Mouse (Mus musculus) heart, postnatal 25 days (tissue): ENCODE measurements around the gene Kdm7a. TPM values are rescaled to one million over a fixed set of nuclear protein-coding genes. Genes with fewer than 3 reads are reported as not detected.

ENCODE experiments used
- DNase-seq: peaks from one replicate; pipeline ENCODE4 v3.0.0; 2022; ENCODE audit warnings: low spot score
- intact Hi-C: fragments of 180-260 bp; cut with DNase I; formaldehyde crosslinking; loops from one replicate; pipeline ENCODE4 v1.15.1; 2025
- total RNA-seq, 2 experiments: library from RNA; stranded (reverse); gene quantifications; 2 replicates each; pipeline ENCODE4 v1.2.3; 2021

The Kdm7a gene
- total RNA-seq, 2 experiments from 2014 or later: 17.2 to 19.9 TPM

DNA sequence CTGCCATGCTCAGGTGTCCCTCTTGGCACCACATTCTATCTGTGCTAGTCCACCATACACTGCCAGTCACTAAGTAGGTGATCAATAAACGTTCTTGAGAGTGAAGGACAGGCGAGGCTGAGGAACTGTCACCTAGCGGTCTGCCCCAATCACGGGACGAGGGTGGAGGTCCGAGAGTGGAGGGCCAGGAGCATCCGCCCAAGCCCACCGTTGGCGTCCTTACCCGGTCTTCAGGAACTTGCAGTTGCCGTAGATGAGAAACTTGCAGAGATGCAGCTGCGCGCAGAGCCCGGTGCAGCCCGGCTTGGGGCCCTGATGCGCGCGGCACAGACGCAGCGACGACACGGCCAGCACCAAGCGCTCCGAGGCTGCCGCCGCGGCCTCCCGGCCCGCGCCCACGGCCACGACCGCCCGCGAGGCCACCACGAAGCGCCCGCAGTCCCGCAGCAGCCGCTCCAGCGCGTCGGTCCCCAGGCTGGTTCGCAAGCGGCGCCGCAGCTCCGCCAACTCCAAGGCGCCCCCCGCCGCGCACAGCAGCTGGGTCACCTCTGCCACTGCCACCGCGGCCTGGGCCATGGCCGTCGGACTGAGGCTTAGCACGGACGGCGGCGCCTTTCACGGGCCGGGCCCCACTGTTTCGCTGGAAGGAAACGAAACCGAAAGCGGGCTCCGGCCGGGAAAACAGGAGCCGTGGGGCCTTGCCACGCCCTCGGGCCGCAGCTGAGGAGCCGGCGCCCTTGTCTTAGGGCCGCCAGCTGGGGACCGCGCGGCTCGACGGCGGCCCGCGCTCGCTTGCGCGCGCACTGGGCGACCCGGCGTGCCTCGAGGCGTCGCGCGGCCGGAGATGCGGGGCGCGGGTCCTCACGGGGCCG lies 88.8 kb downstream of the Kdm7a start, which contains the start of gene Parp12:
TSS of gene Parp12 (minus strand) at position 766 of the 872 bp plus-strand sequence.
- intact Hi-C loops: no loop called here

DNA sequence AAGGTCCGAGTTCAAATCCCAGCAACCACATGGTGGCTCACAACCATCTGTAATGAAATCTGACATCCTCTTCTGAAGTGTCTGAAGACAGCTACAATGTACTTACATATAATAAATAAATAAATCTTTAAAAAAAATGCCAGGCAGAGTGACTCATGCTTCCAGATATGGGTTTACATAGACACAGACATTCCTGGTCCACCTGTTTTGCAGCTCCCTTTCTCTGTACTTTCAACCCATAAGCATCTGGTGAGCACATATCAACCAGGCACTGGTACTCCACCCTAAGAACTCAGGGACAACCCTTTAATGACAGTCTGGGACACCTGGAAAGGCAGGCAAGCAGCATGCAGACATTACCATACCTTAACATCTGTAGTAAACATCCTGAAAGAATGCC lies 91.2 kb downstream of the Kdm7a start:
- DNase-seq: no peak
- intact Hi-C loops: no loop called here

More for the DNA sequence above, 88.8 kb downstream of the Kdm7a start, which contains the start of gene Parp12:
- DNase-seq: peak; percentile 77

DNA sequence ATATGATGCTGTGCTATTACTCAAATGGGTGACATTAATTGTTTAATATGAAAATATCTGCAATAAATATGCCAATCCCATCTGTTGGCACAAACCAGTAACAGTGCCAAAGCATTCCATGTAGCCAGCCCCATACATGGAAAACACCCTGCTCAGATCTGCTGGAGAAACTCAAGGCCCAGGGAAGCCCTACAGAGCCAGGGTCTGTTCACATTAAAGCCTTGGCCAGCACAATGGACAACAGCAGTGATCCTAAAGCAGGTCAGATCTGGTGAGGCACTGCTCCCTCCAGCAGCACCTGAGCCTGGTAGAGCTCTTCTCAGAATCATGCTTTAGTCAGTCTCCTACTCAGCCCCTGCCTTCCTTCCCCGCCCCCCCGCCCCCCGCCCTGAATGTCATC lies 93.4 kb downstream of the Kdm7a start:
- no peak for DNase-seq
- intact Hi-C loops: no loop called here

- intact Hi-C loops: no loop called here
- DNase-seq: no peak
These were observed 93.9 kb downstream of the Kdm7a start for GRCm38 (mm10) chr6:39112701-39113100.

- intact Hi-C loops: no loop called here
- DNase-seq: no peak
These were observed 99.8 kb downstream of the Kdm7a start for GRCm38 (mm10) chr6:39106812-39107211.

DNA sequence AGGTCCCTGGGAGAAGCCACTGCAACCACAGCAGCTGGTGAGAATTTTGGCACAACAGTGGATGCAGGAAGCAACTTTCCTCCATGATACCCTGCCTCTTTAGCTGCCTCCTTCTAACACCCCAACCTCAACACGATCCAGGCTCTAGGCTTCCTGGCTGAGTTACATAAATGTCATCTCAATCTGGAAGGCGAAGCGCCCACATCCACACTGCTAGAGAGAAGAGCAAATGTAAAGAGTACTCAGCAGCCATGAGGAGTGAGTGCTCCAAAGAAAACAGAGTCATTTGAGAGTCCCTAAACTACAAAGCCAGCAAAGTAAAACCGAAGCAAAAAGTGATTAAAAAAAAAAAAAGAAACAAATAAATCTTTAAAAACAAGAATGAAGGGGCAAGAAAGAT lies 102.0 kb downstream of the Kdm7a start:
- intact Hi-C loops: no loop called here
- DNase-seq: no peak

Other genes starting within 250 kb of the Kdm7a start
- gene Parp12, start 88.4 kb downstream of the Kdm7a start, total RNA-seq: 10 to 100 TPM; 10.1 to 10.8 TPM
- 10 to 100 TPM; 16.4 to 20.5 TPM for gene Slc37a3, start 170.9 kb upstream of the Kdm7a start, total RNA-seq
- under 1 TPM in 1 of 2 experiments, not detected in 1; 0.34 TPM for gene Rab19, start 174.4 kb upstream of the Kdm7a start, total RNA-seq
- gene Mkrn1, start 213.7 kb upstream of the Kdm7a start, total RNA-seq: 100 to 1,000 TPM in 1 of 2 experiments, 10 to 100 TPM in 1; 67.0 to 107 TPM